Mouse (Mus musculus): Measurements from ENCODE around the gene Steap1. TPM values are rescaled to one million over a fixed set of nuclear protein-coding genes. Genes with fewer than 3 reads are reported as not detected.

Steap1 gene
- polyA plus RNA-seq, 1 experiment from 2014 or later = 4.8 TPM

DNA sequence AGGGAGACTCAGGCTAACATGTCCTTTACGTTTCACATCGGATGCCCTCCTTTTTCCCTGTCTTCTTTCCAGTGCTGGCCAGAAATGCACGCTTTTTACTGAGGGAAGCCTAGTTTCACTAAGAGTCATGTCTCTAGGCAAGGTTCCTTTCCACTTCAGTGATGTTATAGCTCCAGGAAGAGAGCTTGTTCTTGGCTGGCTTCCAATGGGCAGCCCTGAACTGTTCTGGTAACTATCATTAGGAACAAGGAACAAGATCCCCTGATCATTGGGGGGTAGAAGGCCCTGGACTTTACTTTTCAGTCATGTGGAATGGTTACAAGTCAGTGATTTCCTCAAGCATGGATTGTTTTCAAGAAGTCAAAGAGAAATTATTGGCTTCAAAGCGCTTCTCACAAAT, 19.2 kb downstream of the Steap1 start:
- no peak overlapping the region for H3K9ac ChIP-seq (ENCODE audit: low read length)
- H3K27ac ChIP-seq (ENCODE audit: low read depth, low read length) = no peak overlapping the region
- H3K27me3 ChIP-seq (ENCODE audit: control insufficient read depth, insufficient read depth, low read length) = no peaks in the 10 kb centered on the region
- H3K4me3 ChIP-seq (ENCODE audit: low read depth, low read length) = no peak overlapping the region
- H3K4me2 ChIP-seq (ENCODE audit: low read depth, low read length, severe bottlenecking) = no peak overlapping the region
- no peaks in the 10 kb centered on the region for H3K36me3 ChIP-seq (ENCODE audit: control insufficient read depth, insufficient read depth, low read length)
- 92% methylated on average over 4 of the region's 4 CpGs for WGBS
- no peaks in the 10 kb centered on the region for H3K4me1 ChIP-seq (replicated peaks; ENCODE audit: control insufficient read depth, insufficient read depth, low read length)
- no peak for DNase-seq (ENCODE audit: low spot score)
- no peak for ATAC-seq (replicated peaks; ENCODE audit: low FRiP score)
- no peaks in the 10 kb centered on the region for H3K9me3 ChIP-seq (ENCODE audit: control insufficient read depth, low read length)

DNA sequence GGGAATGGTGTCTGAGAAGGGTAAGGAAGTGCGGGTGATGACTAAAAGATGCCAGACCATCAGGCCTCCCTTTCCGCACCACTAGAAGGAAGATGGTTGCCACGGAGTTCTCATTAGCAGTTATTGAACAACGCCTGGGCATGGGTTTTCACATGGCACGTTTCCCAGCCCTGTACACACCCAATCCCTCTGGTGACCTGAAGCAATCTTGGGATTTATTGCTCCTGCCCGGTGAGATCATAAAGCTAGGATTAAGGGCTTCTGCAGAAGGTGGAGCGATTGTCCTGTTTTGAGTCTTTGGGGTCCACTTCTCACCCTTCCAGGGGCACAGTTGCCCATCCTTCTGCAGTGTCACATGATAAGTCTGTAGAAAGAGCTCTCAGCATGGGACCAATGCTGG, 26.9 kb downstream of the Steap1 start:
- Histone ChIP-seq H3K9ac (ENCODE audit: low read length) (no peak overlapping the region), H3K4me2 (ENCODE audit: low read depth, low read length, severe bottlenecking) (no peak overlapping the region), H3K27ac (ENCODE audit: low read depth, low read length) (no peak overlapping the region), H3K4me1 (replicated peaks; ENCODE audit: control insufficient read depth, insufficient read depth, low read length) (no peaks in the 10 kb centered on the region), H3K4me3 (ENCODE audit: low read depth, low read length) (no peak overlapping the region), H3K36me3 (ENCODE audit: control insufficient read depth, insufficient read depth, low read length) (no peaks in the 10 kb centered on the region), H3K27me3 (ENCODE audit: control insufficient read depth, insufficient read depth, low read length) (no peaks in the 10 kb centered on the region), H3K9me3 (ENCODE audit: control insufficient read depth, low read length) (no peaks in the 10 kb centered on the region)
- WGBS = 88% methylated on average over 7 of the region's 7 CpGs
- DNase-seq (ENCODE audit: low spot score) = no peak
- ATAC-seq (replicated peaks; ENCODE audit: low FRiP score) = no peak

DNA sequence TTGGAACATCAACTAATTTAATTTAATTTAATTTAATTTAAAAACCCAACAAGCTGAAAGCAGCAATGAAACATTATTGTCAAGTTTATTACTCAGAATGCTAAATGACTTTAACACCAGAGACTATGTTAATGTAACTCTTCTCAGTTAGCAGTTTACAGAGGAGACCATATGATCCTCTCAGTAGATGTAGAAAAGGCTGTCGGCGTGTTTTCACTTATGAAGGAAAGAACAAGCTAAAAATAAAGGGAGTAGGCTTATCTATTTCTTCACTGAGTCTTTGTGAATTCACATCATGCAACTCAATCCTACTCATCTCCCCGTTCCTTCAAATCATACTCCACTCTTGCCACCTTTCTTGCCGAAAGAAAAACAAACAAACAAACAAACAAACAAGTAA, 38.1 kb downstream of the Steap1 start:
- no peaks in the 10 kb centered on the region for H3K9me3 ChIP-seq (ENCODE audit: control insufficient read depth, low read length)
- H3K4me2 ChIP-seq (ENCODE audit: low read depth, low read length, severe bottlenecking) = no peak overlapping the region
- no peaks in the 10 kb centered on the region for H3K27me3 ChIP-seq (ENCODE audit: control insufficient read depth, insufficient read depth, low read length)
- H3K36me3 ChIP-seq (ENCODE audit: control insufficient read depth, insufficient read depth, low read length) = no peaks in the 10 kb centered on the region
- ATAC-seq (replicated peaks; ENCODE audit: low FRiP score) (no peak), DNase-seq (ENCODE audit: low spot score) (no peak)
- WGBS = 86% methylated on average over 4 of the region's 4 CpGs
- H3K9ac ChIP-seq (ENCODE audit: low read length) = no peak overlapping the region
- H3K4me1 ChIP-seq (replicated peaks; ENCODE audit: control insufficient read depth, insufficient read depth, low read length) = no peaks in the 10 kb centered on the region
- no peak overlapping the region for H3K27ac ChIP-seq (ENCODE audit: low read depth, low read length)
- H3K4me3 ChIP-seq (ENCODE audit: low read depth, low read length) = no peak overlapping the region

- no peak overlapping the region for H3K4me3 ChIP-seq (ENCODE audit: low read depth, low read length)
- no peak overlapping the region for H3K4me2 ChIP-seq (ENCODE audit: low read depth, low read length, severe bottlenecking)
- H3K9me3 ChIP-seq (ENCODE audit: control insufficient read depth, low read length) = no peaks in the 10 kb centered on the region
- no peak overlapping the region for H3K27ac ChIP-seq (ENCODE audit: low read depth, low read length)
- ATAC-seq (replicated peaks; ENCODE audit: low FRiP score) (no peak), DNase-seq (ENCODE audit: low spot score) (no peak)
- no peaks in the 10 kb centered on the region for H3K4me1 ChIP-seq (replicated peaks; ENCODE audit: control insufficient read depth, insufficient read depth, low read length)
- H3K9ac ChIP-seq (ENCODE audit: low read length) = no peak overlapping the region
- no peaks in the 10 kb centered on the region for H3K27me3 ChIP-seq (ENCODE audit: control insufficient read depth, insufficient read depth, low read length)
- H3K36me3 ChIP-seq (ENCODE audit: control insufficient read depth, insufficient read depth, low read length) = no peaks in the 10 kb centered on the region
- WGBS = 71% methylated on average over 13 of the region's 13 CpGs
These were observed 41.5 kb downstream of the Steap1 start for GRCm38 (mm10) chr5:5707341-5708278.

DNA sequence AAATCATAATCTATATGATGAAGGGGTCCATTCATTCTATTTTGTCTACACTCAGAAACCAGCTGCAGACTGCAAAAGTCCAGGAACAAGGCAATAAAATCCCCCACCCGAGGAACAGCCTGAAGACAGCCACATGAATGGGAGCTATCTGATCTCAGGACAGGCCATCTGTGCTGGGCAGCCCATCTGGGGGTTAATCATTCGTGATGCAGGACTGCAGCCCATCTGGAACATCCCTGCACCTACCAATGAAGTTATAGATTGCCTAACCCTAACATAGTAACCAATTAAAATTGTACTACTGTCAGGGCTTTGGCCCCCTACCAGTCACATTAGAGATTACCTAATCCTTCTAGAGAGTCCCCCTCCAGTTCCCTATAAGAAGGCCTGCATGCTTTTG, 44.1 kb downstream of the Steap1 start:
- Histone ChIP-seq H3K36me3 (ENCODE audit: control insufficient read depth, insufficient read depth, low read length) (no peaks in the 10 kb centered on the region), H3K9me3 (ENCODE audit: control insufficient read depth, low read length) (no peaks in the 10 kb centered on the region), H3K27me3 (ENCODE audit: control insufficient read depth, insufficient read depth, low read length) (no peaks in the 10 kb centered on the region), H3K4me2 (ENCODE audit: low read depth, low read length, severe bottlenecking) (no peak overlapping the region), H3K4me1 (replicated peaks; ENCODE audit: control insufficient read depth, insufficient read depth, low read length) (no peaks in the 10 kb centered on the region), H3K4me3 (ENCODE audit: low read depth, low read length) (no peak overlapping the region), H3K9ac (ENCODE audit: low read length) (no peak overlapping the region), H3K27ac (ENCODE audit: low read depth, low read length) (no peak overlapping the region)
- DNase-seq (ENCODE audit: low spot score) (no peak), ATAC-seq (replicated peaks; ENCODE audit: low FRiP score) (no peak)
- WGBS = 62% methylated on average over 2 of the region's 2 CpGs

DNA sequence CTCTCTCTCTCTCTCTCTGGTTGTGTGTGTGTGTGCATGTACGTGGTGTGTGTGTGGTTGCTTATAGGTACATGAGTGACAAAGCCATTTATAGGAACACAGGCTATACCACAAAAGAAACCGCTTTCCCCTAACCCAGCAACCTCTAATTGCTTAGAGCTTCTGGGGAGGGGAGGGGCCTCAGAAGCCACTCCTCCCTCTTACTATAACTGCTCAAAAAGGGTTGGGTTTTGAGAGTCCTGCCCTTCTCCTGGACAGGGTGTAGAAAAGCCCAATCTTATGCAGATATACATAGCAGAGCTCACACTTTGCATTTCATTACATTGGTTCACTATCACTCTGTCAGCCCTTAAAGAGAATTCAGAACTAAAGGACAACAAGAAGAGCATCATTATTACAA, 48.7 kb downstream of the Steap1 start:
- Histone ChIP-seq H3K27ac (ENCODE audit: low read depth, low read length) (no peak overlapping the region), H3K4me1 (replicated peaks; ENCODE audit: control insufficient read depth, insufficient read depth, low read length) (no peaks in the 10 kb centered on the region), H3K9ac (ENCODE audit: low read length) (no peak overlapping the region), H3K4me2 (ENCODE audit: low read depth, low read length, severe bottlenecking) (no peak overlapping the region), H3K9me3 (ENCODE audit: control insufficient read depth, low read length) (no peaks in the 10 kb centered on the region), H3K4me3 (ENCODE audit: low read depth, low read length) (no peak overlapping the region), H3K27me3 (ENCODE audit: control insufficient read depth, insufficient read depth, low read length) (no peaks in the 10 kb centered on the region), H3K36me3 (ENCODE audit: control insufficient read depth, insufficient read depth, low read length) (no peaks in the 10 kb centered on the region)
- no peak for ATAC-seq (replicated peaks; ENCODE audit: low FRiP score)
- WGBS = 75% methylated on average over 2 of the region's 2 CpGs
- DNase-seq (ENCODE audit: low spot score) = no peak

- DNase-seq (ENCODE audit: low spot score) (no peak), ATAC-seq (replicated peaks; ENCODE audit: low FRiP score) (no peak)
- Histone ChIP-seq H3K4me1 (replicated peaks; ENCODE audit: control insufficient read depth, insufficient read depth, low read length) (no peaks in the 10 kb centered on the region), H3K9ac (ENCODE audit: low read length) (no peak overlapping the region), H3K27me3 (ENCODE audit: control insufficient read depth, insufficient read depth, low read length) (no peaks in the 10 kb centered on the region), H3K36me3 (ENCODE audit: control insufficient read depth, insufficient read depth, low read length) (no peaks in the 10 kb centered on the region), H3K4me2 (ENCODE audit: low read depth, low read length, severe bottlenecking) (no peak overlapping the region), H3K4me3 (ENCODE audit: low read depth, low read length) (no peak overlapping the region), H3K27ac (ENCODE audit: low read depth, low read length) (no peak overlapping the region), H3K9me3 (ENCODE audit: control insufficient read depth, low read length) (no peaks in the 10 kb centered on the region)
- WGBS = 70% methylated on average over 3 of the region's 3 CpGs
These were observed 50.3 kb downstream of the Steap1 start for GRCm38 (mm10) chr5:5698830-5699229.

DNA sequence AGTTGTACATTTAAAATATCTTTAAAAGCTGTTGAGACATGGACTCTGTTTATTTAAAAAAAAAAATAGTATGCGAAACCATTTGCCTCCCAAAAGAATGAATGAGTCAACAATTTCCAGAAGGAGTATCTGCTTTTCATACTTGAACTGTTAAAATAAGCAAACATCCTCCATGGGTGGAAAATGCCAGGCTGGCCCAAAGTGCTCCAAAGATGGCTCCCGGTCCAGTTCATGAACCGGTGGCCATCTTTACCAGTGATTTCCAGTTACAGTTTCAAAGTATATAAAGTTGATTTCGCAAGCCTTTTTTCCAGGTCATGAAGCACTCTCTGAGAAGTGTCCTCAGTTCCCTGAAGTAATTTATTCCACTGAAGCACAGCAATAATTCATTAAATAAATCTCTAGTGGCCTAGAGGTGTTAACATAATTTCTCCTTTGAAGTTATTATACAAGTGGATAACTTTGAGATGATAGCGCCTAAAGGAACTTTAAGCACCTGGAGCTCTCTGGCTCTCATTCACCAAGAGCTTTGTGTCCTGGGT, 53.7 kb downstream of the Steap1 start:
- Histone ChIP-seq H3K27ac (ENCODE audit: low read depth, low read length) (no peak overlapping the region), H3K9ac (ENCODE audit: low read length) (no peak overlapping the region), H3K9me3 (ENCODE audit: control insufficient read depth, low read length) (no peaks in the 10 kb centered on the region), H3K4me1 (replicated peaks; ENCODE audit: control insufficient read depth, insufficient read depth, low read length) (no peaks in the 10 kb centered on the region), H3K4me3 (ENCODE audit: low read depth, low read length) (no peak overlapping the region), H3K36me3 (ENCODE audit: control insufficient read depth, insufficient read depth, low read length) (no peaks in the 10 kb centered on the region), H3K4me2 (ENCODE audit: low read depth, low read length, severe bottlenecking) (no peak overlapping the region), H3K27me3 (ENCODE audit: control insufficient read depth, insufficient read depth, low read length) (no peaks in the 10 kb centered on the region; the same call in 1 of the 2 replicates)
- 92% methylated on average over 5 of the region's 5 CpGs for WGBS
- ATAC-seq (replicated peaks; ENCODE audit: low FRiP score) (no peak), DNase-seq (ENCODE audit: low spot score) (no peak)
